Mouse (Mus musculus): Measurements from ENCODE around the gene Olfr1329. TPM values are rescaled to one million over a fixed set of nuclear protein-coding genes. Genes with fewer than 3 reads are reported as not detected.
"Not testable (repeated sequence)": the region's sequence is repeated elsewhere in the genome, so short reads cannot be mapped to it uniquely, and the experiment has no call there.

The Olfr1329 gene
- total RNA-seq (2021) = not detected
- long read RNA-seq, experiment 1 = 0 reads
- long read RNA-seq, experiment 2 = 0 reads

- not testable (repeated sequence) for DNase-seq (ENCODE audit: low spot score in 2 of 2)
Observed at GRCm38 (mm10) chr4:118917365-118917764, at the start of gene Olfr1329. Gene Olfr1329, minus strand, starts transcription at chr4:118917465.

GRCm38 (mm10) chr4:118961141-118961628, 43.9 kb upstream of the Olfr1329 start, which contains the start of gene Lao1:
Gene Lao1, plus strand, starts transcription at chr4:118961578.
- no peak for DNase-seq (ENCODE audit: low spot score in 2 of 2)

- DNase-seq (ENCODE audit: low spot score in 2 of 2) = no peak
Observed at GRCm38 (mm10) chr4:118958812-118959211, 41.5 kb upstream of the Olfr1329 start.

GRCm38 (mm10) chr4:118938512-118938911, 21.2 kb upstream of the Olfr1329 start, which contains the start of gene Olfr1328:
Gene Olfr1328, minus strand, starts transcription at chr4:118938612.
- no peak for DNase-seq (ENCODE audit: low spot score in 2 of 2)

GRCm38 (mm10) chr4:118931326-118931725, 14.1 kb upstream of the Olfr1329 start:
- not testable (repeated sequence) for DNase-seq (ENCODE audit: low spot score in 2 of 2)

GRCm38 (mm10) chr4:118901981-118902380, 15.3 kb downstream of the Olfr1329 start:
- DNase-seq (ENCODE audit: low spot score in 2 of 2) = no peak

- DNase-seq (ENCODE audit: low spot score in 2 of 2) = no peak
Observed at GRCm38 (mm10) chr4:118888297-118888696, 29.0 kb downstream of the Olfr1329 start, which contains the start of gene Olfr1330. Gene Olfr1330, plus strand, starts transcription at chr4:118888597.

GRCm38 (mm10) chr4:118867566-118867965, 49.7 kb downstream of the Olfr1329 start:
- no peak for DNase-seq (ENCODE audit: low spot score in 2 of 2)

Other genes with a start within 250 kb of the Olfr1329 start
- not detected for gene Olfr1342, start 224.7 kb downstream of the Olfr1329 start, total RNA-seq (2021)
- not detected for gene Olfr1341, start 213.9 kb downstream of the Olfr1329 start, total RNA-seq (2021)
- not detected for gene Olfr1340, start 197.3 kb downstream of the Olfr1329 start, total RNA-seq (2021)
- not detected for gene Olfr1339, start 185.3 kb downstream of the Olfr1329 start, total RNA-seq (2021)
- gene Olfr1338, start 158.7 kb downstream of the Olfr1329 start, total RNA-seq (2021) = not detected
- gene Olfr1337, start 134.9 kb downstream of the Olfr1329 start, total RNA-seq (2021) = not detected
- not detected for gene Olfr1335, start 107.5 kb downstream of the Olfr1329 start, total RNA-seq (2021)
- not detected for gene Olfr1333, start 81.2 kb downstream of the Olfr1329 start, total RNA-seq (2021)
- gene Olfr1331, start 52.8 kb downstream of the Olfr1329 start, total RNA-seq (2021) = not detected
- gene Olfr1330, start 28.9 kb downstream of the Olfr1329 start, total RNA-seq (2021) = not detected
- not detected for gene Olfr1328, start 21.1 kb upstream of the Olfr1329 start, total RNA-seq (2021)
- not detected for gene Lao1, start 44.1 kb upstream of the Olfr1329 start, total RNA-seq (2021)
- gene Slc2a1, start 191.2 kb upstream of the Olfr1329 start, total RNA-seq (2021) = 10 to 100 TPM; 20.9 to 29.3 TPM